Mouse (Mus musculus): ENCODE data around the gene Hoxa10. TPM values are rescaled to one million over a fixed set of nuclear protein-coding genes. Genes with fewer than 3 reads are reported as not detected.

Hoxa10 gene
- total RNA-seq, 2 experiments from 2014 or later: not detected

Small RNAs within 50 kb of the gene (microRNA-seq; reads per million reads assigned to microRNA genes)
- gene Mir196b: 2.0 to 3.2 reads per million in 2 experiments

Other genes with a start within 250 kb of the Hoxa10 start
- gene Skap2, start 228.3 kb downstream of the Hoxa10 start, total RNA-seq (2021): 1 to 10 TPM; 6.9 to 7.4 TPM
- not detected for gene Hoxa1, start 82.5 kb downstream of the Hoxa10 start, total RNA-seq (2021)
- not detected for gene Hoxa2, start 76.0 kb downstream of the Hoxa10 start, total RNA-seq (2021)
- gene 5730596B20Rik, start 63.4 kb downstream of the Hoxa10 start, total RNA-seq (2021): not detected
- not detected for gene Hoxa4, start 49.1 kb downstream of the Hoxa10 start, total RNA-seq (2021)
- not detected for gene Hoxa5, start 36.3 kb downstream of the Hoxa10 start, total RNA-seq (2021)
- gene Hoxa6, start 32.1 kb downstream of the Hoxa10 start, total RNA-seq (2021): not detected
- gene Hoxa3, start 27.5 kb downstream of the Hoxa10 start, total RNA-seq (2021): not detected
- gene Gm28308, start 27.5 kb downstream of the Hoxa10 start, total RNA-seq (2021): not detected
- not detected for gene Hoxa7, start 19.0 kb downstream of the Hoxa10 start, total RNA-seq (2021)
- not detected for gene Hoxa9, start 9.8 kb downstream of the Hoxa10 start, total RNA-seq (2021)
- gene Hoxa11, start 5.0 kb upstream of the Hoxa10 start, total RNA-seq (2021): not detected
- gene Hoxa13, start 20.0 kb upstream of the Hoxa10 start, total RNA-seq (2021): not detected
- not detected for gene Evx1, start 72.6 kb upstream of the Hoxa10 start, total RNA-seq (2021)